Mouse (Mus musculus): ENCODE results near the gene Gm7030. TPM values are rescaled to one million over a fixed set of nuclear protein-coding genes. Genes with fewer than 3 reads are reported as not detected.
"Not testable (repeated sequence)": the region's sequence is repeated elsewhere in the genome, so short reads cannot be mapped to it uniquely, and the experiment has no call there.

Gene Gm7030
- polyA plus RNA-seq (2014; fragmentation: Nextera tagmentation; extraction: Ambion mirVana): not detected in 2 replicates

DNA sequence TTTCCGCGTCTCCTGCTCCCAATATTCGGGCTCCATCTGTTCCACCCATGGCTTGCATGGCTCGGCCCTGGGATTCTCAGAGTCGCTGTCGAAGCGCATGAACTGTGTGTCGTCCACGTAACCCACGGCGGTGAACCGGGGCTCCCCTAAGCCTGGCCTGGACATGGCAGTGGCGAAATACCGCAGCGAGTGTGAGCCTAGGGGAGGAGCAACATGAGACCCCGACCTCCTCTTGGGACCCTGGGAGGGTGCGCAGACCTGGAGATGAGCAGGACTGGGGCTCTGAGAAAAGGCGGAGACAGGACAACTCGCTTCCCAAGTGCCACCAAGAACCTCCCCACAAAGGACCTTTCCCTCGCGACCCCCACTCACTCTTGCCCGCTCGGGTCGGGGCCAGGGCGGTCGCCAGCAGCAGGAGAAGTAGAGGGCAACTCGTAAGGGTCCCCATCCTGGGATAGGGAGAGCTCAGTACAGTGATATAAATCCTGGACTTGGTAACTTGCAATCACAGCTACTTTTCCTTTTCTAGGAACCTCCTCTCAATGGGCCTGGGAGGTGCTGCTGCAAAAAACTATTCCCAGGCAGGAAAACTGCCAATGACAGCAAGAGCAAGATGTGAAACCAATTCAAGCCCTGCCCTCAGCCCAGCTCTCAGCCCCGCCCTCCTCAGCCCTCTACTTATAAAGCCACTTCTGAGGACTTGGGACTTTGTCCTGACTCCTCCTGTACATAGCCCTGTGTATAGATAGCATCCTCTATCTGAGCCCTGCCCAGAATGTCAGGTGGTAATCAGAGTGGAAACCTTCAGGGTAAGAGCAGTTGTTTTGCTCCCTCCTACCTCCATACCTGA, at the start of gene Gm7030:
Gene Gm7030, minus strand, starts transcription at position 458 of the 850 bp plus-strand sequence.
- ATAC-seq (ENCODE audit: low read depth); H3K4me1 ChIP-seq (ENCODE audit: control insufficient read depth, insufficient read depth, low read length): not testable (repeated sequence)
- 14% methylated on average over 24 of the region's 28 CpGs for WGBS

DNA sequence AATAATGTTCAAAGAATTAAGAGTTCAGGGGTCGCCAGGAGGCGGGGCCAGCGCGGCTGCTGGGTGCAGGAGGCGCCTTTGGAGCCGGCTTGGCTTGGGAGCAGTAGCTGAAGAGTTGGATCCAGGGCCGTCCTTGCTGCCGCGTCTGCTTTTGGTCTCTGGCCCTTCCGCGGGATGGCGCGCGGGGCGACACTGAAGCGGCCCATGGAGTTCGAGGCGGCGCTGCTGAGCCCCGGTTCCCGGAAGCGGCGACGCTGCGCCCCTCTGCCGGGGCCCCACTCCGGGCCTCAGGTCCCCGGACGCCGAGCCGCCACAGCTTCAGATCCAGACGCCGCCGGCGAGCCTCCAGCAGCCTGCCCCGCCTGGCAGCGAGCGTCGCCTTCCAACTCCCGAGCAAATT, 49.7 kb upstream of the Gm7030 start:
- H3K27ac ChIP-seq (ENCODE audit: low read depth, low read length); H3K36me3 ChIP-seq (ENCODE audit: control insufficient read depth, insufficient read depth, low read length); H3K27me3 ChIP-seq (ENCODE audit: control insufficient read depth, insufficient read depth, low read length); H3K9ac ChIP-seq (replicated peaks; ENCODE audit: low read depth, low read length); H3K4me1 ChIP-seq (ENCODE audit: control insufficient read depth, insufficient read depth, low read length); ATAC-seq (ENCODE audit: low read depth); H3K9me3 ChIP-seq (ENCODE audit: control insufficient read depth, low read length): not testable (repeated sequence)
- H3K4me2 ChIP-seq (ENCODE audit: low read depth, low read length): peak overlapping the region; percentile 36
- peak overlapping the region; percentile 17 for H3K4me3 ChIP-seq (ENCODE audit: low read depth, low read length)
- WGBS: under 1% methylated on average over 39 of the region's 40 CpGs

More for the DNA sequence above, at the start of gene Gm7030:
- H3K9ac ChIP-seq (replicated peaks; ENCODE audit: low read depth, low read length); H3K27me3 ChIP-seq (ENCODE audit: control insufficient read depth, insufficient read depth, low read length); H3K27ac ChIP-seq (ENCODE audit: low read depth, low read length); H3K9me3 ChIP-seq (ENCODE audit: control insufficient read depth, low read length); H3K4me3 ChIP-seq (ENCODE audit: low read depth, low read length); H3K4me2 ChIP-seq (ENCODE audit: low read depth, low read length); H3K36me3 ChIP-seq (ENCODE audit: control insufficient read depth, insufficient read depth, low read length): not testable (repeated sequence)

GRCm38 (mm10) chr17:36176132-36176531, 46.9 kb upstream of the Gm7030 start:
- not testable (repeated sequence) for H3K4me1 ChIP-seq (ENCODE audit: control insufficient read depth, insufficient read depth, low read length); H3K4me3 ChIP-seq (ENCODE audit: low read depth, low read length); ATAC-seq (ENCODE audit: low read depth); H3K9ac ChIP-seq (replicated peaks; ENCODE audit: low read depth, low read length); H3K36me3 ChIP-seq (ENCODE audit: control insufficient read depth, insufficient read depth, low read length); H3K4me2 ChIP-seq (ENCODE audit: low read depth, low read length); H3K9me3 ChIP-seq (ENCODE audit: control insufficient read depth, low read length); H3K27ac ChIP-seq (ENCODE audit: low read depth, low read length); H3K27me3 ChIP-seq (ENCODE audit: control insufficient read depth, insufficient read depth, low read length)
- WGBS: no CpG with 5 or more reads among the region's 2 CpGs

DNA sequence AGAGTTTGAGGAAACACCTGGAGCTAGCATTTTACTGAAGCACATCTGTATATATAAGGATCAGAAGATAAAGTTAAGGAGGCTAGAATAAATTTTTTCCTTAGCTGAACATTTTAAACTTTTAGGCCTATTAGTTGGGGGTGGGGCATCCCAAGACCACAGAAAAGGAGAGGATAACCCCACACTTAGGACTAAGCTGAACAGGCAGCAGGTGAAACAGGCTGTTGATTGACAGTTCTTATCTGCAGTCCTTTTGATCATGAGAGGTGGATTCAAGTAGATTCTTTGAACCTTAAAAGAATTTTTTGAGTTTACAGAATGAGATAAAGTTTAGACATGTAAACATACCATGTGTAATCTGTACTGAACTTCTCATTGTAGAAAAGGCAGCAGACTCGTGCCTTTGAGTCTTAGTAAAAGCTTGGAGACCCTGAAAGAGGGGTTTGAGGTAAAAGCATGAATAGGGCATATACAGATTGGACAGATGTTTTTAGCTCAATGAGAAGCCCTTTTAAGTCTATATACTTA, 41.1 kb upstream of the Gm7030 start:
- H3K9ac ChIP-seq (replicated peaks; ENCODE audit: low read depth, low read length): no peak overlapping the region
- H3K4me1 ChIP-seq (ENCODE audit: control insufficient read depth, insufficient read depth, low read length): no peaks in the 10 kb centered on the region
- WGBS: 57% methylated on average over 1 of the region's 1 CpGs
- ATAC-seq (ENCODE audit: low read depth): no peak
- H3K27ac ChIP-seq (ENCODE audit: low read depth, low read length): no peak overlapping the region
- no peak overlapping the region for H3K4me2 ChIP-seq (ENCODE audit: low read depth, low read length)
- no peaks in the 10 kb centered on the region for H3K9me3 ChIP-seq (ENCODE audit: control insufficient read depth, low read length)
- no peak overlapping the region for H3K4me3 ChIP-seq (ENCODE audit: low read depth, low read length)
- no peaks in the 10 kb centered on the region for H3K36me3 ChIP-seq (ENCODE audit: control insufficient read depth, insufficient read depth, low read length)
- H3K27me3 ChIP-seq (ENCODE audit: control insufficient read depth, insufficient read depth, low read length): peaks cover 12% of the 10 kb centered on the region

DNA sequence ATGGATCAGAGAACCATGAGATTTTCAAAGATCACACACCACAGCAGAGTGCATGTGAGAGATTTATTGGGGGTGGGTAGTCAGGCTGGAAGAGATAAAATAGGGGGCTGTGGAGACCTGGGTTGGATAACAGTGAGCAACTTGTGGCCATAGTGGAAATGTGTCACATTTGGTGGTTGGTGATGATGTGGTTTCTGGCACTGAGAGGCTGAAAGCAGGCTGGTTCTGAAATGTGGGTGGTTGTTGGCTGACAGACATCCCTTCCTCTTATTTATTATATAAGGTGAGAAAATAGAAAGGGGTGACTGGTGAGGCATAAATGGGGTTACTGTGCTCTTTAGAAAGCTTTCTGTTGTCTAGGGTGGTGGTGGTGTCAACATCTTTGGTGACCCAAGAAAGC, 40.5 kb upstream of the Gm7030 start:
- no peak for ATAC-seq (ENCODE audit: low read depth)
- Histone ChIP-seq H3K27ac (ENCODE audit: low read depth, low read length) (no peak overlapping the region), H3K4me2 (ENCODE audit: low read depth, low read length) (no peak overlapping the region), H3K9me3 (ENCODE audit: control insufficient read depth, low read length) (no peaks in the 10 kb centered on the region), H3K4me3 (ENCODE audit: low read depth, low read length) (no peak overlapping the region), H3K27me3 (ENCODE audit: control insufficient read depth, insufficient read depth, low read length) (peaks cover 16% of the 10 kb centered on the region), H3K36me3 (ENCODE audit: control insufficient read depth, insufficient read depth, low read length) (no peaks in the 10 kb centered on the region), H3K4me1 (ENCODE audit: control insufficient read depth, insufficient read depth, low read length) (no peaks in the 10 kb centered on the region), H3K9ac (replicated peaks; ENCODE audit: low read depth, low read length) (no peak overlapping the region)

GRCm38 (mm10) chr17:36169094-36169493, 39.9 kb upstream of the Gm7030 start:
- H3K36me3 ChIP-seq (ENCODE audit: control insufficient read depth, insufficient read depth, low read length); H3K9me3 ChIP-seq (ENCODE audit: control insufficient read depth, low read length); H3K27ac ChIP-seq (ENCODE audit: low read depth, low read length); H3K4me2 ChIP-seq (ENCODE audit: low read depth, low read length); ATAC-seq (ENCODE audit: low read depth); H3K4me3 ChIP-seq (ENCODE audit: low read depth, low read length); H3K4me1 ChIP-seq (ENCODE audit: control insufficient read depth, insufficient read depth, low read length); H3K9ac ChIP-seq (replicated peaks; ENCODE audit: low read depth, low read length): not testable (repeated sequence)
- WGBS: no CpG with 5 or more reads among the region's 1 CpGs
- peaks cover 23% of the 10 kb centered on the region for H3K27me3 ChIP-seq (ENCODE audit: control insufficient read depth, insufficient read depth, low read length)

DNA sequence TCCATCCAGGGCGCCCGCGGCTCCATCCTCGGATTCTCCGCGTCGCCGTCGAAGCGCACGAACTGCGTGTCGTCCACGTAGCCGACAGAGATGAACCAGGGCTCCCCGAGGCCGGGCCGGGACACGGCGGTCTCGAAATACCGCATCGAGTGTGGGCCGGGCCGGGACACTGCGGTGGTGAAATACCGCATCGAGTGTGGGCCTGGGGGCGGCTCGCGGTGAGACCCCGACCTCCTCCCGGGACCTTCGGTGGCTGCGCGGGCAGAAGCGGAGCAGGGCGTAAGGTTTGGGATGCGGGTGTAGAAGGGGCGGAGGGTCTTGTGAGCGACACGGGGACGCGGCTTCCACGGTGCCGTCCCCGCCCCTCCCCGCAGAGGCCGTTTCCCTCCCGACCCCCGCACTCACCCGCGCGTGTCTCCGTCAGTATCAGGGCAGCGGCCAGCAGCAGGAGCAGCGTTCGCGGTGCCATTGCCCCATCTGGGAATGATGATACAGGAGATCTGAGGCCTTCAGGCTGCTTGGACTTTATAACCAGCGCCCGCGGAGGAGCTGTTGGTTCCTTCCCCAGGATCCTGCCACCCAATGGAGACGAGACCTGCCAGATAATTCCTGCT, 38.9 kb upstream of the Gm7030 start, which contains the start of gene Gm8909:
Gene Gm8909, minus strand, starts transcription at position 499 of the 614 bp plus-strand sequence.
- ATAC-seq (ENCODE audit: low read depth): no peak
- peaks cover 27% of the 10 kb centered on the region for H3K27me3 ChIP-seq (ENCODE audit: control insufficient read depth, insufficient read depth, low read length)
- no peaks in the 10 kb centered on the region for H3K36me3 ChIP-seq (ENCODE audit: control insufficient read depth, insufficient read depth, low read length)
- WGBS: 2% methylated on average over 63 of the region's 63 CpGs
- peak within 1 kb of the TSS; percentile 0; the same call in 1 of the 2 replicates for H3K4me2 ChIP-seq (ENCODE audit: low read depth, low read length)
- no peaks in the 10 kb centered on the region for H3K9me3 ChIP-seq (ENCODE audit: control insufficient read depth, low read length)
- no peak within 1 kb of the TSS for H3K4me3 ChIP-seq (ENCODE audit: low read depth, low read length)
- H3K9ac ChIP-seq (replicated peaks; ENCODE audit: low read depth, low read length): no peak within 1 kb of the TSS
- H3K4me1 ChIP-seq (ENCODE audit: control insufficient read depth, insufficient read depth, low read length): no peaks in the 10 kb centered on the region
- H3K27ac ChIP-seq (ENCODE audit: low read depth, low read length): no peak within 1 kb of the TSS

- 1% methylated on average over 48 of the region's 51 CpGs for WGBS
- no peak overlapping the region for H3K4me3 ChIP-seq (ENCODE audit: low read depth, low read length)
- no peak for ATAC-seq (ENCODE audit: low read depth)
Observed at GRCm38 (mm10) chr17:36167306-36168038, 38.2 kb upstream of the Gm7030 start.

More at GRCm38 (mm10) chr17:36167306-36168038, 38.2 kb upstream of the Gm7030 start:
- Histone ChIP-seq H3K9me3 (ENCODE audit: control insufficient read depth, low read length) (no peaks in the 10 kb centered on the region), H3K27me3 (ENCODE audit: control insufficient read depth, insufficient read depth, low read length) (peaks cover 27% of the 10 kb centered on the region), H3K4me1 (ENCODE audit: control insufficient read depth, insufficient read depth, low read length) (no peaks in the 10 kb centered on the region), H3K27ac (ENCODE audit: low read depth, low read length) (no peak overlapping the region), H3K9ac (replicated peaks; ENCODE audit: low read depth, low read length) (no peak overlapping the region), H3K4me2 (ENCODE audit: low read depth, low read length) (peak overlapping the region; percentile 0; the same call in 1 of the 2 replicates), H3K36me3 (ENCODE audit: control insufficient read depth, insufficient read depth, low read length) (no peaks in the 10 kb centered on the region)

All from neural tube, embryonic 14.5 days (tissue).